Comparison of ENCODE assay signal across 12 mouse cellular contexts in the genomic region with DNA sequence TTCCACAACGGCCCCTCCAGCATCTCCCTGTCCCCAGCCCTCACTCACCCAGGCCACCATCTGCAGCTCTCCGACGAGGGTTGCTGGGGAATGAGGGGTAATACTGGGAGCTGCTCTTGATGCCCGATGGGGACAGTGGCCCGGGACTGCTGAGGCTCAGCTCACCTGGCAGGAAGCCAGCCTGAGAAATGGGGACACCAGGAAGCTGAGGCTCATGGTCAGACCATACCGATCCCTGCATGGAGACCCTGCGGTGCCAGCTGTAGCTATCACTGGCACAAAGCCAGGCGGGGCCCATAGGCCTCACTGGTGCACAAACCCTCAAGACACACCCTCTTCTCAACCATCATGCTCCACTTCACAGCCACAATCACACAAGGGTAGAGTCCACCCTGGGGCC. TPM values are rescaled to one million over a fixed set of nuclear protein-coding genes. Genes with fewer than 3 reads are reported as not detected.
A peak's percentile ranks its signal among the peaks of the same experiment; 100 is the strongest.
DNase-seq lines count a peak whose midpoint lies in the region; ATAC-seq and TF ChIP-seq lines count a peak whose summit lies in the region.
"Had no signal": no experiment of that assay in that cellular context is flagged by ENCODE, and none has a peak within 500 bp of the region (broad histone marks: within the 10 kb centered on the region; RNA-seq: fewer than 3 reads in every experiment).

No protein-coding gene starts in this region.

- no peaks in the 10 kb centered on the region for H3K27me3 ChIP-seq in heart, embryonic 12.5 days (replicated peaks)
- no peaks in the 10 kb centered on the region for H3K27me3 ChIP-seq in forebrain, postnatal 0 days (ENCODE audit: insufficient read depth, low read length)
- H3K27me3 ChIP-seq in stomach, embryonic 15.5 days (replicated peaks) = no peaks in the 10 kb centered on the region

- DNase-seq in heart, postnatal 36 days = no peak
- peak; percentile 92 for DNase-seq in retina, postnatal 1 day
- no peak for DNase-seq in retina, embryonic 14.5 days (ENCODE audit: low spot score)
- DNase-seq in forebrain, postnatal 0 days = no peak
- no peak for DNase-seq in left cerebral cortex, adult 2 months (ENCODE audit: extremely low spot score in 1 of 2, low spot score in 2 of 2)
- no peak for DNase-seq in right cerebral cortex, adult 2 months (ENCODE audit: low spot score in 2 of 2)
- DNase-seq: kidney, postnatal 36 days; thymus, adult 18-20 months had no signal

- no peak overlapping the region for H3K4me3 ChIP-seq in heart, embryonic 12.5 days
- no peak overlapping the region for H3K4me3 ChIP-seq in forebrain, postnatal 0 days (ENCODE audit: low read depth, low read length)
- no peak overlapping the region for H3K4me3 ChIP-seq in stomach, embryonic 15.5 days (replicated peaks)
- H3K4me3 ChIP-seq in left cerebral cortex, adult 2 months = no peak overlapping the region
- H3K4me3 ChIP-seq: heart, embryonic 10.5 days had no signal

- H3K9me3 ChIP-seq in heart, embryonic 12.5 days (replicated peaks) = no peaks in the 10 kb centered on the region
- H3K9me3 ChIP-seq in forebrain, postnatal 0 days (ENCODE audit: low read length) = no peaks in the 10 kb centered on the region
- H3K9me3 ChIP-seq in stomach, embryonic 15.5 days = no peaks in the 10 kb centered on the region
- H3K9me3 ChIP-seq: heart, embryonic 10.5 days had no signal

- no peak for ATAC-seq in heart, embryonic 12.5 days (ENCODE audit: insufficient number of reproducible peaks, low FRiP score)
- ATAC-seq in forebrain, postnatal 0 days = no peak
- ATAC-seq in stomach, embryonic 15.5 days (ENCODE audit: insufficient read depth, low FRiP score, low read depth) = no peak
- ATAC-seq: activated CD4-positive, CD25-positive, alpha-beta regulatory T cell, adult 4 months had no signal

- intact Hi-C loops in heart, postnatal 36 days (cut with DNase I) = no loop called here
- intact Hi-C loops in left cerebral cortex, adult 2 months (cut with DNase I) = no loop called here

- no peak overlapping the region for H3K4me2 ChIP-seq in heart, embryonic 12.5 days
- H3K4me2 ChIP-seq in forebrain, postnatal 0 days (ENCODE audit: low read depth) = no peak overlapping the region
- H3K4me2 ChIP-seq in stomach, embryonic 15.5 days = 0 out of 2 replicates have a peak overlapping the region, but pooled peaks have one; percentile 6

- peaks cover 48% of the 10 kb centered on the region for H3K4me1 ChIP-seq in heart, embryonic 12.5 days (replicated peaks)
- no peaks in the 10 kb centered on the region for H3K4me1 ChIP-seq in forebrain, postnatal 0 days (ENCODE audit: insufficient read depth)
- H3K4me1 ChIP-seq in stomach, embryonic 15.5 days = peaks cover 24% of the 10 kb centered on the region

- 85% methylated on average over 8 of the region's 8 CpGs for WGBS in heart, embryonic 12.5 days
- 49% methylated on average over 8 of the region's 8 CpGs for WGBS in forebrain, postnatal 0 days
- 73% methylated on average over 8 of the region's 8 CpGs for WGBS in stomach, embryonic 15.5 days

- peaks cover 89% of the 10 kb centered on the region for H3K36me3 ChIP-seq in heart, embryonic 12.5 days
- H3K36me3 ChIP-seq in forebrain, postnatal 0 days (ENCODE audit: insufficient read depth) = peaks cover 71% of the 10 kb centered on the region
- peaks cover 68% of the 10 kb centered on the region for H3K36me3 ChIP-seq in stomach, embryonic 15.5 days

- 0 out of 2 replicates have a peak overlapping the region, but pooled peaks have one; percentile 28 for H3K9ac ChIP-seq in heart, embryonic 12.5 days
- 0 out of 2 replicates have a peak overlapping the region, but pooled peaks have one; percentile 22 for H3K9ac ChIP-seq in forebrain, postnatal 0 days
- H3K9ac ChIP-seq in stomach, embryonic 15.5 days = no peak overlapping the region

- no peak overlapping the region for H3K27ac ChIP-seq in heart, embryonic 12.5 days (ENCODE audit: poor library complexity, severe bottlenecking)
- no peak overlapping the region for H3K27ac ChIP-seq in forebrain, postnatal 0 days (ENCODE audit: low read depth, low read length)
- peak overlapping the region; percentile 32; the same call in 1 of the 2 replicates for H3K27ac ChIP-seq in stomach, embryonic 15.5 days
- H3K27ac ChIP-seq in left cerebral cortex, adult 2 months = no peak overlapping the region
- H3K27ac ChIP-seq: heart, embryonic 10.5 days had no signal

- no peak for TF ChIP-seq CTCF in forebrain, postnatal 0 days (IDR thresholded peaks at IDR 0.05; ENCODE audit: low read depth)
- TF ChIP-seq CTCF in left cerebral cortex, adult 2 months (IDR thresholded peaks at IDR 0.05) = no peak

RNA-seq across cellular contexts. Expression of a gene that starts 12.8 kb away (rescaled TPM):
- 951 and 1,026 TPM in 2 replicates for polyA plus RNA-seq in heart, embryonic 12.5 days (2016; fragmentation: Nextera tagmentation; extraction: Ambion mirVana)
- total RNA-seq in heart, postnatal 36 days (2021) = 1,000 to 10,000 TPM; 1,920 to 2,020 TPM
- 230 and 424 TPM in 2 replicates for total RNA-seq in forebrain, postnatal 0 days (2014; rRNA removed)
- 688 and 881 TPM in 2 replicates for polyA plus RNA-seq in forebrain, postnatal 0 days (2015; fragmentation: Nextera tagmentation; extraction: Ambion mirVana)
- 724 and 753 TPM in 2 replicates for polyA plus RNA-seq in stomach, embryonic 15.5 days (2015; fragmentation: Nextera tagmentation; extraction: Ambion mirVana)
- 100 to 1,000 TPM; 373 to 394 TPM for total RNA-seq in left cerebral cortex, adult 2 months (2021)

RNA-seq across cellular contexts. Expression of a gene that starts 14.0 kb away (rescaled TPM):
- 85.8 and 89.4 TPM in 2 replicates for polyA plus RNA-seq in heart, embryonic 12.5 days (2016; fragmentation: Nextera tagmentation; extraction: Ambion mirVana)
- total RNA-seq in heart, postnatal 36 days (2021) = 10 to 100 TPM; 17.9 to 20.9 TPM
- 69.0 and 91.4 TPM in 2 replicates for total RNA-seq in forebrain, postnatal 0 days (2014; rRNA removed)
- polyA plus RNA-seq in forebrain, postnatal 0 days (2015; fragmentation: Nextera tagmentation; extraction: Ambion mirVana) = 34.3 and 36.1 TPM in 2 replicates
- 88.9 and 100 TPM in 2 replicates for polyA plus RNA-seq in stomach, embryonic 15.5 days (2015; fragmentation: Nextera tagmentation; extraction: Ambion mirVana)
- 10 to 100 TPM; 28.9 to 30.1 TPM for total RNA-seq in left cerebral cortex, adult 2 months (2021)

RNA-seq across cellular contexts. Expression of a gene that starts 20.1 kb away (rescaled TPM):
- polyA plus RNA-seq in heart, embryonic 12.5 days (2016; fragmentation: Nextera tagmentation; extraction: Ambion mirVana) = 176 and 181 TPM in 2 replicates
- 10 to 100 TPM; 82.1 to 82.2 TPM for total RNA-seq in heart, postnatal 36 days (2021)
- 37.9 and 43.9 TPM in 2 replicates for total RNA-seq in forebrain, postnatal 0 days (2014; rRNA removed)
- 183 and 196 TPM in 2 replicates for polyA plus RNA-seq in forebrain, postnatal 0 days (2015; fragmentation: Nextera tagmentation; extraction: Ambion mirVana)
- 204 and 216 TPM in 2 replicates for polyA plus RNA-seq in stomach, embryonic 15.5 days (2015; fragmentation: Nextera tagmentation; extraction: Ambion mirVana)
- 100 to 1,000 TPM; 139 to 150 TPM for total RNA-seq in left cerebral cortex, adult 2 months (2021)

RNA-seq across cellular contexts. Expression of a gene that starts 32.0 kb away (rescaled TPM):
- polyA plus RNA-seq in heart, embryonic 12.5 days (2016; fragmentation: Nextera tagmentation; extraction: Ambion mirVana) = 6.1 and 6.2 TPM in 2 replicates
- 1 to 10 TPM; 8.1 to 8.6 TPM for total RNA-seq in heart, postnatal 36 days (2021)
- 107 and 120 TPM in 2 replicates for total RNA-seq in forebrain, postnatal 0 days (2014; rRNA removed)
- polyA plus RNA-seq in forebrain, postnatal 0 days (2015; fragmentation: Nextera tagmentation; extraction: Ambion mirVana) = 18.3 and 18.4 TPM in 2 replicates
- 7.8 and 8.7 TPM in 2 replicates for polyA plus RNA-seq in stomach, embryonic 15.5 days (2015; fragmentation: Nextera tagmentation; extraction: Ambion mirVana)
- total RNA-seq in left cerebral cortex, adult 2 months (2021) = 10 to 100 TPM; 19.2 to 20.6 TPM
